Mouse (Mus musculus) midbrain, embryonic 14.5 days (tissue): Measurements from ENCODE around the gene Krt36. TPM values are rescaled to one million over a fixed set of nuclear protein-coding genes. Genes with fewer than 3 reads are reported as not detected.

Experiments used
- ATAC-seq: fragments of 200-750 bp; cut with Nextera tagmentation; 2 replicates; pipeline ENCODE4 v1.8.0; 2017; ENCODE audit warnings: moderate number of reproducible peaks, moderate library complexity; ENCODE audit not compliant: low FRiP score, low TSS enrichment
- DNase-seq: peaks from one replicate; pipeline ENCODE4 v3.0.0-alpha.2; 2015
- H3K27ac ChIP-seq: fragments of 300-500 bp; sonication (generic); replicated peaks from 2 replicates; pipeline ENCODE4 v1.5.1; 2014; ENCODE audit warnings: mild to moderate bottlenecking, low read depth, low read length, moderate library complexity
- H3K27me3 ChIP-seq: fragments of 300-500 bp; sonication (generic); 2 replicates; pipeline ENCODE4 v1.6.1; 2014; ENCODE audit warnings: low read length, control low read depth, mixed read lengths; ENCODE audit not compliant: control insufficient read depth, insufficient read depth
- H3K36me3 ChIP-seq: fragments of 300-500 bp; sonication (generic); 2 replicates; pipeline ENCODE4 v1.6.1; 2014; ENCODE audit warnings: low read length, control low read depth; ENCODE audit not compliant: control insufficient read depth, insufficient read depth
- H3K4me1 ChIP-seq: fragments of 300-500 bp; sonication (generic); 2 replicates; pipeline ENCODE4 v1.6.1; 2014; ENCODE audit warnings: mild to moderate bottlenecking, antibody characterized with exemption, low read length, control low read depth; ENCODE audit not compliant: control insufficient read depth, insufficient read depth
- H3K4me2 ChIP-seq: fragments of 300-500 bp; sonication (generic); 2 replicates; pipeline ENCODE4 v1.6.1; 2014; ENCODE audit warnings: mild to moderate bottlenecking, low read length, moderate library complexity
- H3K4me3 ChIP-seq: fragments of 300-500 bp; sonication (generic); replicated peaks from 2 replicates; pipeline ENCODE4 v1.5.1; 2014; ENCODE audit warnings: low read depth, low read length
- H3K9ac ChIP-seq: fragments of 300-500 bp; sonication (generic); replicated peaks from 2 replicates; pipeline ENCODE4 v1.6.1; 2014; ENCODE audit warnings: mild to moderate bottlenecking, low read length, moderate library complexity
- H3K9me3 ChIP-seq: fragments of 300-500 bp; sonication (generic); 2 replicates; pipeline ENCODE4 v1.6.1; 2016; ENCODE audit warnings: low read length, control low read depth, mixed read lengths; ENCODE audit not compliant: control insufficient read depth
- WGBS: fragments of 180-500 bp; shearing (Covaris S2); extraction: QIAGEN DNeasy Blood & Tissue Kit; methylation state at CpG from one replicate; pipeline ENCODE4 v1.1.7; 2014; 5-methylcytosine and 5-hydroxymethylcytosine counted together
- polyA plus RNA-seq: library from polyadenylated mRNA; unstranded; fragments of >200 nt; fragmentation: Nextera tagmentation; extraction: Ambion mirVana; gene quantifications from 2 replicates; pipeline ENCODE4 v1.2.1, GENCODE M21; 2014

Krt36 gene
- polyA plus RNA-seq, 1 experiment from 2014 or later = not detected

DNA sequence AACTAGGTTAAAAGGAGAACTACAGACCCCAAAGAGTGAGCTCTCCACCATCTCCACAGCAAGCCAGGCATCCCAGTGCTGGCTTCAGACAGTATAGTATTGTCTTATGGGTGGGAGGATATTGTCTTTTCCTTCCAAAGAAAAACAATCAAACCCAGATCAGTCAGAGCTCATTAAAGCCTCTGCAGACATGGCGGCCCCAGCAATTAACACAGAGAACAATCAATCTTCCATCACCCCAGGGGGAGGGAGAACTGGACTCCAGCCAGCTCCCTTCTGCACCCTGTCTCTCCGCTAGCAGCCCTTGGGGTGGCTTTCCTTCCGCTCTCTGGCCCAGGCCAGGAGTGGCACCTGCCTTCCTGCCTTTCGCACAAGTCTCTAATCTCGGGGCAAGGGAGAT lies 32.3 kb upstream of the Krt36 start:
- H3K9ac ChIP-seq = no peak overlapping the region
- no peaks in the 10 kb centered on the region for H3K9me3 ChIP-seq
- H3K4me1 ChIP-seq = peaks cover 17% of the 10 kb centered on the region; the same call in 1 of the 2 replicates
- ATAC-seq (no peak; the same call in 1 of the 2 replicates), DNase-seq (peak; percentile 40)
- H3K27ac ChIP-seq = no peak overlapping the region
- WGBS = 27% methylated on average over 5 of the region's 5 CpGs
- H3K27me3 ChIP-seq = no peaks in the 10 kb centered on the region
- H3K4me2 ChIP-seq = no peak overlapping the region
- H3K4me3 ChIP-seq = no peak overlapping the region
- H3K36me3 ChIP-seq = no peaks in the 10 kb centered on the region

DNA sequence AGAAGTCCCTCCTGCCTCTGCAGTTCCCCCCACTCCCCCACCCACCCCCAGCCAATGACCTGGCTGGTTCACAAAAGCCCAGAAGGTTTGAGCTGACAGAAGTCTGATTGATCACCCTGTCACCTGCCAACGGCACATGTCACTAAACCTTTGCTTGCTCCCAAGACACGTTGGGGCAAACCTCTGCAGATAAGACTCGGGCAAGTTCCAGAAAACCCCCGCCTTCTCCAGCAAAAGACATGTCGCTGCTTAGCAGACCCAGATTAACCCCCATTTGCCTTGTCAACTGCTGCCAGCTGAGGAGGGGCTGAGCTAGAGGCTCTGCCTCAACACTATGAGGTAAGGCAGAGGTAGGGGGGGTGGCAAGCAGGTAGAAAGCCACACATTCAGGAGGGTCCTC lies 31.1 kb upstream of the Krt36 start:
- WGBS = 20% methylated on average over 5 of the region's 5 CpGs
- H3K9me3 ChIP-seq = no peaks in the 10 kb centered on the region
- H3K4me1 ChIP-seq = peaks cover 17% of the 10 kb centered on the region; the same call in 1 of the 2 replicates
- no peaks in the 10 kb centered on the region for H3K36me3 ChIP-seq
- no peak overlapping the region for H3K4me3 ChIP-seq
- no peak for DNase-seq
- no peak overlapping the region for H3K9ac ChIP-seq
- H3K27me3 ChIP-seq = no peaks in the 10 kb centered on the region
- ATAC-seq = no peak
- H3K27ac ChIP-seq = no peak overlapping the region
- no peak overlapping the region for H3K4me2 ChIP-seq

DNA sequence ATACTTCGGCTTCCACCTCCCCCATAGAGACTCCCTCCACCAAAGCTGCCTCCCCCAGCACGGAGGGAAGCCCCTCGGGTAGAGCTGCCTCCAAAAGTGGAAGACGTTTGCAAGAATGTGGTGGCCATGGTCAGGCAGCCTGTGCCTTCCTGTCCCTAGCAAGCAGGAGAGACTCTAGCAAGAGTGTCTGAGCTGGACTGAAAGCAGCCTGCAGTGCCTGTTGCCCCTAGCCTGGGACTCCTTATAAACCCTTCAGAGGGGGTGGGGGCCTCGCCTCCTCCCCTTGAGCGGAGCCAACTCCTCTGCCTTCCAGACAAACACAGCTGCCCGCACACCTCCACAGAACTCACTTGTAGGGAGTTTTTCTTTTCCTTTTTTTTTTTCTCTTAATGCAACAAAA lies 30.3 kb upstream of the Krt36 start, which contains the start of gene Krt15:
TSS of gene Krt15 (minus strand) at position 198 of the 400 bp plus-strand sequence.
- Histone ChIP-seq H3K36me3 (no peaks in the 10 kb centered on the region), H3K4me3 (no peak within 1 kb of the TSS), H3K27me3 (no peaks in the 10 kb centered on the region), H3K4me2 (no peak within 1 kb of the TSS), H3K9me3 (no peaks in the 10 kb centered on the region), H3K4me1 (peaks cover 17% of the 10 kb centered on the region; the same call in 1 of the 2 replicates), H3K27ac (no peak within 1 kb of the TSS), H3K9ac (no peak within 1 kb of the TSS)
- no peak for ATAC-seq
- WGBS = 65% methylated on average over 7 of the region's 7 CpGs
- DNase-seq = no peak

DNA sequence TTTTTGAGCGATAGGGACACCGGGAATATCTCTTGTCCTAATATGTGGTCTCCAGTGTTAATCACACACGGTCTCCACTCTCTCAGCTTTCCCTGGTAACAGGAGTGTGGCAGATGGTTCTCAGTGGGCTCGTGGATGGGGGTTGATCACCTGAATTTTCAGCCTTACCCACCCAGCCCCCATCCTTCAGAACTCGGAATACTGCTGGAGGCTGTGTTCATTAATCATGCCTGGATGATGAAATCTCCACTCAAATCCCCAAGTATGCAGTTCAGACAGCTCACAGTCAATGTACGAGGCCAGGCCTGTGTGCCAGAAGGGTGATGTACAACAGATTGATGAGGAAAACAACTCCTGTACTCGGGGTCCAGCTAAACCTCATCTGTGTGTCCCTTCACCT lies 19.5 kb upstream of the Krt36 start:
- Histone ChIP-seq H3K9ac (no peak overlapping the region), H3K27ac (no peak overlapping the region), H3K36me3 (no peaks in the 10 kb centered on the region), H3K9me3 (no peaks in the 10 kb centered on the region), H3K4me2 (no peak overlapping the region), H3K4me1 (no peaks in the 10 kb centered on the region), H3K4me3 (no peak overlapping the region), H3K27me3 (no peaks in the 10 kb centered on the region)
- ATAC-seq (no peak), DNase-seq (no peak)
- 83% methylated on average over 7 of the region's 7 CpGs for WGBS

DNA sequence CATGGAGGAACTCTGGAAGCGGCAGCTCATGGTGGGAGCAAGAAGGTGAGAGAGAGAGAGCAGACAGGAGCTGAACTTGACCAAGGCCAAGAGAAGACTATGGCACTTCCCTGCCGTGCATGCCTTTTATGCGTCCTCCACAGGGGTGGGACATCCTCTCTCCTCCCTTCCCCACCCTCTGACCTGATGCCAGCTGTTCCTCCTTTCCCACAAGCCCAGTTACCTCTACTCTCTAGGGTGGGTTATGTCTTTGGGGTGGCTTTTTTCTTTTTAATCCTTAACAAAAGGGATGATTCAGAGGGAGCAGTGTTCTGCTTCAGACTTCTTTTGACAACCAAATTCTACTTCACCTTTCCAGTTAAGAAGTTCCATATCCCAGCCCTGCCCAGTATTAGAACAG lies 16.0 kb upstream of the Krt36 start, which contains the start of gene Krt13:
TSS of gene Krt13 (minus strand) at position 101 of the 400 bp plus-strand sequence.
- Histone ChIP-seq H3K9ac (no peak within 1 kb of the TSS), H3K36me3 (no peaks in the 10 kb centered on the region), H3K27me3 (no peaks in the 10 kb centered on the region), H3K4me1 (no peaks in the 10 kb centered on the region), H3K4me2 (no peak within 1 kb of the TSS), H3K9me3 (no peaks in the 10 kb centered on the region), H3K4me3 (no peak within 1 kb of the TSS), H3K27ac (no peak within 1 kb of the TSS)
- ATAC-seq (no peak), DNase-seq (no peak)
- WGBS = 83% methylated on average over 3 of the region's 3 CpGs

DNA sequence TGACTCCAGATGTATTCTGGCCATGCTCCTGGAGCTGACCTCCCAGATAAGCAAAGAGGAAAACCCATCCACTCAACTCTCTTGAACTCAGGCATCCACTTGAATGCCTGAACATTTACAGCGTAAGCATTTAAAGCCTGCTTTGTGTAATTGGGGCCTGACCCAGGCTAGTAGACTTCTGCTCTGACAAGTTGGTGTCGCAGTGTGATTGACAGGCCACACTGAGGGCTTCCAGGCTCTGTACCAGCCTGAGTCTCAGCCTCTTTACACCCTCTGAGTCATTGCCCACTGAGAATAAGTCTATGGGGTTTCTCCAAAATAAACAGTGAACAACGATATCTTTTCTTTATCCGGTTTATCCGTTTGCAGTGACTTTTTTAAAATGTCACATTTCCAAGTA lies 14.9 kb upstream of the Krt36 start:
- Histone ChIP-seq H3K36me3 (no peaks in the 10 kb centered on the region), H3K27ac (no peak overlapping the region), H3K4me2 (no peak overlapping the region), H3K4me1 (no peaks in the 10 kb centered on the region), H3K9me3 (no peaks in the 10 kb centered on the region), H3K27me3 (no peaks in the 10 kb centered on the region), H3K9ac (no peak overlapping the region), H3K4me3 (no peak overlapping the region)
- WGBS = 95% methylated on average over 5 of the region's 5 CpGs
- DNase-seq (no peak), ATAC-seq (no peak)

DNA sequence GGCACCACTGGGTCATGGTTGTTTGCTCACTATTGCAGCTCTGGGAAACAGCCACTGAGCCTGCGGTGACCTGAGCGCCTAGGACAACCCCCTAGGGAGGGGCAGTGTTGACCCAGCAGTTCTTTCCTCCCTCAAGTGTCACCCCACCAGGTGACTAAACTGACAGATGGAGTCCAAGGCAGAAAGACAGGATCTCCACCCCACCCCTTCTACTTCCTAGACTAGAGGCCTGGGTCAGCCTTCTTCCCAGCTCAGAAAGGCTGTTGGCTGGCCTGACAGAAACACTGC lies 8.3 kb upstream of the Krt36 start:
- Histone ChIP-seq H3K36me3 (no peaks in the 10 kb centered on the region), H3K27me3 (no peaks in the 10 kb centered on the region), H3K9me3 (no peaks in the 10 kb centered on the region), H3K4me3 (no peak overlapping the region), H3K4me2 (no peak overlapping the region), H3K4me1 (no peaks in the 10 kb centered on the region), H3K27ac (no peak overlapping the region), H3K9ac (no peak overlapping the region)
- no peak for ATAC-seq
- DNase-seq = no peak
- 72% methylated on average over 2 of the region's 2 CpGs for WGBS

DNA sequence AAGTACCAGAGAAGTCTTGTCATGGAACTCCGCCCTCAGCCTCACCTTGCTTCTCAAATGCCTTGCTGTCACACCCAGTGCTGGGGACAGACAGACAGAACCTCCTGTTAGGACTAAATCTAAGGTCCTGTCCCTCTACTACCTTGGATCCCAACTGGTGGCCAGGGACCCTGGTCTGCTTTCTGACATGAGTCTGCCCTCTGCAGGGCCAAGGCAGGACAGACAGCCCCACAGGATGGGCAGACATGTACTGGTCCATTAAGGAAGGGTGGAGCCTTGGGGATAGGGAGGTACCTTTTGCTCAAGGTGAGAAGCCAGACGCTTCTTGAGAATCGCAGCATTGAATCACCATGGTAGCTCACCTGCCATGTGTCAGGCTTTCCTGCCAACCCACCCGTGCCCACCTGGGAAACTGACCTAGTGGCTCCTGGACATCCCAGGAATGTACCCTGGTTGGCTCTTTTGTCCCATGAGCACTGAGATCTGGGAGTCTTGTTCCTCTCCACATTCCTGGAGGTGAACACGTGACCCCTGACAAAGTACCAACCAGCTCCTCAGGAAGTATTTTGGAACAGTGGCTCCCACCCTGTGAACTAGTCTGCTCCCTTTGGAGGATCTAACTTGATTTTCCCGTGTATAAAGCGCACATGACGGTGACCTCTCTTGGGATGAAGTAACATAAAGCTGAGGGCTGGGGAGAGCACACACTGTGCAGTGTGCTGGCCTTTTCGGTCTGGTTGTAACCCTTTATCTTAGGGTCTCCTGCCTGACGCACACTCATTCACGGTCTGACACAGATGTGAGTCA lies 7.7 kb upstream of the Krt36 start:
- WGBS = 85% methylated on average over 11 of the region's 11 CpGs
- no peaks in the 10 kb centered on the region for H3K27me3 ChIP-seq
- H3K9ac ChIP-seq = no peak overlapping the region
- no peaks in the 10 kb centered on the region for H3K4me1 ChIP-seq
- no peak overlapping the region for H3K4me2 ChIP-seq
- no peak overlapping the region for H3K4me3 ChIP-seq
- ATAC-seq = no peak
- DNase-seq = no peak
- no peaks in the 10 kb centered on the region for H3K9me3 ChIP-seq
- H3K27ac ChIP-seq = no peak overlapping the region
- H3K36me3 ChIP-seq = no peaks in the 10 kb centered on the region

DNA sequence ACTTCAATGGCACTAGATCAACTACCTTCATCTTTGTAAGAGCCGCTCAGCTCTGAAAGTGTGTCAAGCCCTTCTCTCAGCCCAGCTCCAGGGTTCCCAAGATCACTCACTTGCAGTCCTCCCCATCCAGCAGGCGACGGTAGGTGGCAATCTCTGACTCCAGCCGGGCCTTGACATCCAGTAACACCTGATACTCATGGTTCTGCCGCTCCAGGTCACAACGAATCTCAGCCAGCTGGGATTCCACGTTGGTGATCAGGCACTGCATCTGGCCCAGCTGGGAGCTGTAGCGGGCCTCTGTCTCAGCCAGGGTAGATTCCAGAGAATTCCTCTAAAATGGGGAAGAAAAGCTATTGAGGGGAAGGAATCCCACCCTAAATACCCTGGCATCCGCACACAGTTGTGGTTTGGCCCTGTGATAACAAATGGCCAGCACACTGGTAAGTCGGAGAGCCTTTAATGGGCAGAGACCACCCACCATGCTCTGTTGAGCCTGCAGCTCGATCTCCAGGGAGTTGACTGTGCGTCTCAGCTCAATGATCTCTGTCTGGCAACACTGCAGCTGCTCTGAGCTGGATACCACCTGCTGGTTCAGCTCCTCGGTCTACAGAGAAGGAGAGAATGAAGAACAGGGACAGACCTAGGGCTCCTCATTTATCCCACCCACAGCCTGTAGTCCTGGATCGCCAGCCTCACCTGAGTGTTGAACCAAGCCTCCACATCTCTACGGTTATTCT lies 2.6 kb downstream of the Krt36 start:
- H3K4me1 ChIP-seq = no peaks in the 10 kb centered on the region
- no peak overlapping the region for H3K4me2 ChIP-seq
- no peaks in the 10 kb centered on the region for H3K36me3 ChIP-seq
- H3K9me3 ChIP-seq = no peaks in the 10 kb centered on the region
- ATAC-seq = no peak
- 61% methylated on average over 15 of the region's 15 CpGs for WGBS
- H3K4me3 ChIP-seq = no peak overlapping the region
- peak; percentile 2 for DNase-seq
- no peak overlapping the region for H3K9ac ChIP-seq
- H3K27me3 ChIP-seq = no peaks in the 10 kb centered on the region
- H3K27ac ChIP-seq = no peak overlapping the region
